Mouse (Mus musculus): ENCODE measurements at regions not wholly inside any gene's neighbourhood (a gene's known extent, or its start where the extent isn't known, plus 50 kb on each side); places are given as distances from the start of the nearest gene placed in this dataset.
"Not testable (repeated sequence)": the region's sequence is repeated elsewhere in the genome, so short reads cannot be mapped to it uniquely, and the experiment has no call there.

- no peak for DNase-seq (ENCODE audit: low read depth)
These were observed 304.7 kb upstream of the Shh start for GRCm38 (mm10) chr5:28771796-28772195.

GRCm38 (mm10) chr5:28756171-28756948, 289.3 kb upstream of the Shh start:
- no peak for DNase-seq (ENCODE audit: low read depth)

- DNase-seq (ENCODE audit: low read depth) = not testable (repeated sequence)
These were observed 284.8 kb upstream of the Shh start for GRCm38 (mm10) chr5:28751821-28752220.

- DNase-seq (ENCODE audit: low read depth) = no peak
These were observed 267.7 kb upstream of the Shh start for GRCm38 (mm10) chr5:28734768-28735167.

GRCm38 (mm10) chr5:28722067-28722466, 255.0 kb upstream of the Shh start:
- no peak for DNase-seq (ENCODE audit: low read depth)

- DNase-seq (ENCODE audit: low read depth) = no peak
These were observed 247.9 kb upstream of the Shh start for GRCm38 (mm10) chr5:28714978-28715377.

GRCm38 (mm10) chr5:28710517-28710916, 243.5 kb upstream of the Shh start:
- no peak for DNase-seq (ENCODE audit: low read depth)

GRCm38 (mm10) chr5:28709626-28710025, 242.6 kb upstream of the Shh start:
- DNase-seq (ENCODE audit: low read depth) = no peak

GRCm38 (mm10) chr5:28704359-28704758, 237.3 kb upstream of the Shh start:
- DNase-seq (ENCODE audit: low read depth) = no peak

GRCm38 (mm10) chr5:28696966-28697365, 229.9 kb upstream of the Shh start:
- no peak for DNase-seq (ENCODE audit: low read depth)

GRCm38 (mm10) chr5:28690110-28690509, 223.1 kb upstream of the Shh start:
- DNase-seq (ENCODE audit: low read depth) = no peak

- no peak for DNase-seq (ENCODE audit: low read depth)
These were observed 222.6 kb upstream of the Shh start for GRCm38 (mm10) chr5:28689651-28690050.

GRCm38 (mm10) chr5:28689136-28689535, 222.1 kb upstream of the Shh start:
- no peak for DNase-seq (ENCODE audit: low read depth)

- no peak for DNase-seq (ENCODE audit: low read depth)
These were observed 215.8 kb upstream of the Shh start for GRCm38 (mm10) chr5:28682821-28683220.

- DNase-seq (ENCODE audit: low read depth) = no peak
These were observed 213.3 kb upstream of the Shh start for GRCm38 (mm10) chr5:28680311-28680710.

- no peak for DNase-seq (ENCODE audit: low read depth)
These were observed 212.7 kb upstream of the Shh start for GRCm38 (mm10) chr5:28679761-28680160.

- DNase-seq (ENCODE audit: low read depth) = no peak
These were observed 163.1 kb upstream of the Shh start for GRCm38 (mm10) chr5:28630186-28630585.

GRCm38 (mm10) chr5:28611885-28612284, 144.8 kb upstream of the Shh start:
- DNase-seq (ENCODE audit: low read depth) = no peak

GRCm38 (mm10) chr5:28596537-28597314, 129.7 kb upstream of the Shh start:
- no peak for DNase-seq (ENCODE audit: low read depth)

GRCm38 (mm10) chr5:28571347-28571998, 104.4 kb upstream of the Shh start:
- DNase-seq (ENCODE audit: low read depth) = no peak

GRCm38 (mm10) chr5:28568417-28568816, 101.4 kb upstream of the Shh start:
- DNase-seq (ENCODE audit: low read depth) = no peak

- DNase-seq (ENCODE audit: low read depth) = no peak
These were observed 100.4 kb upstream of the Shh start for GRCm38 (mm10) chr5:28567341-28567905.

- DNase-seq (ENCODE audit: low read depth) = no peak
These were observed 96.3 kb upstream of the Shh start for GRCm38 (mm10) chr5:28563401-28563800.
